Comparison of ENCODE assay signal across 20 mouse cellular contexts in genomic region chr9:50942711-50943110, GRCm38 (mm10).
DNase-seq lines count a peak whose midpoint lies in the region; ATAC-seq and TF ChIP-seq lines count a peak whose summit lies in the region.
"Had no signal": no experiment of that assay in that cellular context is flagged by ENCODE, and none has a peak within 500 bp of the region (broad histone marks: within the 10 kb centered on the region; RNA-seq: fewer than 3 reads in every experiment).

No protein-coding gene starts in this region.

- no peaks in the 10 kb centered on the region for H3K27me3 ChIP-seq in forebrain, embryonic 11.5 days (ENCODE audit: control insufficient read depth, insufficient read depth, low read length)
- H3K27me3 ChIP-seq in forebrain, embryonic 13.5 days: no peaks in the 10 kb centered on the region
- H3K27me3 ChIP-seq in CH12.LX (replicated peaks): no peaks in the 10 kb centered on the region
- H3K27me3 ChIP-seq: embryonic facial prominence, embryonic 12.5 days; forebrain, embryonic 12.5 days had no signal

- WGBS in forebrain, embryonic 11.5 days: 76% methylated on average over 2 of the region's 2 CpGs
- WGBS in forebrain, embryonic 13.5 days: 69% methylated on average over 2 of the region's 2 CpGs

- H3K79me2 ChIP-seq in CH12.LX (replicated peaks; ENCODE audit: control insufficient read depth, extremely low read depth, insufficient read depth, poor library complexity, severe bottlenecking): no peaks in the 10 kb centered on the region

- H3K9me3 ChIP-seq in forebrain, embryonic 11.5 days (ENCODE audit: control insufficient read depth, low read length): no peaks in the 10 kb centered on the region
- no peaks in the 10 kb centered on the region for H3K9me3 ChIP-seq in forebrain, embryonic 13.5 days (replicated peaks)
- H3K9me3 ChIP-seq in CH12.LX (replicated peaks; ENCODE audit: low read length): no peaks in the 10 kb centered on the region
- H3K9me3 ChIP-seq: embryonic facial prominence, embryonic 10.5 days; embryonic facial prominence, embryonic 12.5 days; forebrain, embryonic 12.5 days had no signal

- no peak for TF ChIP-seq EP300 in CH12.LX (IDR thresholded peaks at IDR 0.05; ENCODE audit: low read length)

- no peaks in the 10 kb centered on the region for H3K36me3 ChIP-seq in forebrain, embryonic 11.5 days (ENCODE audit: control insufficient read depth, insufficient read depth, low read length)
- no peaks in the 10 kb centered on the region for H3K36me3 ChIP-seq in forebrain, embryonic 13.5 days (ENCODE audit: poor library complexity, severe bottlenecking)
- H3K36me3 ChIP-seq in CH12.LX (replicated peaks in 1 of 2; ENCODE audit: control insufficient read depth in 1 of 2, insufficient read depth in 1 of 2, low read length in 1 of 2): peaks cover 0 to 6% of the 10 kb centered on the region in 2 experiments
- H3K36me3 ChIP-seq: embryonic facial prominence, embryonic 12.5 days; forebrain, embryonic 12.5 days had no signal

- TF ChIP-seq POLR2A in CH12.LX (IDR thresholded peaks at IDR 0.05; ENCODE audit: low read depth, low read length): no peak

- H3K4me3 ChIP-seq in forebrain, embryonic 11.5 days (ENCODE audit: low read depth, low read length): no peak overlapping the region
- H3K4me3 ChIP-seq in forebrain, embryonic 13.5 days: no peak overlapping the region
- no peak overlapping the region for H3K4me3 ChIP-seq in CH12.LX (replicated peaks in 1 of 3; ENCODE audit: low read depth in 2 of 3, low read length in 2 of 3, poor library complexity in 1 of 3)
- H3K4me3 ChIP-seq: embryonic facial prominence, embryonic 10.5 days; embryonic facial prominence, embryonic 12.5 days; forebrain, embryonic 12.5 days had no signal

- in situ Hi-C loops in CH12.LX (cut with MboI; ENCODE audit: low pct_ligation_motif_present, low pct_unique_long_range_greater_than_20kb, low sequenced_read_pairs): no loop called here

- DNase-seq in forebrain, embryonic 11.5 days (ENCODE audit: low spot score): no peak
- no peak for DNase-seq in CH12.LX (ENCODE audit: extremely low read depth)
- peak; percentile 11 for DNase-seq in Muller cell, postnatal 12 days (ENCODE audit: inconsistent ontology term)
- DNase-seq in spleen, adult 12 weeks (ENCODE audit: low spot score): no peak
- DNase-seq in layer of hippocampus, adult 9-11 months: no peak
- DNase-seq: adrenal gland, adult 2 months; adrenal gland, postnatal 10 days; adrenal gland, postnatal 25 days; B cell, adult 2 months; cerebellum, adult 11-12 months; cerebellum, adult 2 months; cerebellum, adult 9-10 months; cerebellum, postnatal 10 days; cerebellum, postnatal 25 days; forebrain, postnatal 0 days had no signal

- TF ChIP-seq CTCF in CH12.LX (conservative IDR thresholded peaks at IDR 0.05 in 1 of 2, IDR thresholded peaks at IDR 0.05 in 1 of 2; ENCODE audit: low read depth in 2 of 2, low read length in 2 of 2): no peak

- H3K9ac ChIP-seq in forebrain, embryonic 11.5 days (ENCODE audit: low read length): no peak overlapping the region
- no peak overlapping the region for H3K9ac ChIP-seq in forebrain, embryonic 13.5 days
- H3K9ac ChIP-seq in CH12.LX (ENCODE audit: insufficient read depth, low read depth): no peak overlapping the region
- H3K9ac ChIP-seq: embryonic facial prominence, embryonic 12.5 days; forebrain, embryonic 12.5 days; forebrain, postnatal 0 days had no signal

- dilution Hi-C loops in CH12.LX (cut with MboI; ENCODE audit: extremely low pct_ligation_motif_present, extremely low pct_unique_long_range_greater_than_20kb, low sequenced_read_pairs): no loop called here

- no peak overlapping the region for H3K4me2 ChIP-seq in forebrain, embryonic 11.5 days (ENCODE audit: low read depth, low read length, severe bottlenecking)
- no peak overlapping the region for H3K4me2 ChIP-seq in forebrain, embryonic 13.5 days
- no peak overlapping the region for H3K4me2 ChIP-seq in CH12.LX (ENCODE audit: insufficient read depth, low read depth, poor library complexity, severe bottlenecking)
- H3K4me2 ChIP-seq: embryonic facial prominence, embryonic 12.5 days; forebrain, embryonic 12.5 days had no signal

- ATAC-seq in forebrain, embryonic 11.5 days (replicated peaks; ENCODE audit: low FRiP score): 0 out of 2 replicates have a peak, but pooled peaks have one; percentile 30
- no peak for ATAC-seq in forebrain, embryonic 13.5 days
- ATAC-seq: CD4-positive, CD25-positive, alpha-beta regulatory T cell, adult 4 months; forebrain, postnatal 0 days had no signal

- H3K27ac ChIP-seq in forebrain, embryonic 11.5 days (ENCODE audit: low read depth, low read length): no peak overlapping the region
- no peak overlapping the region for H3K27ac ChIP-seq in forebrain, embryonic 13.5 days
- H3K27ac ChIP-seq in CH12.LX (ENCODE audit: insufficient read depth, low read depth): no peak overlapping the region
- H3K27ac ChIP-seq: embryonic facial prominence, embryonic 10.5 days; embryonic facial prominence, embryonic 12.5 days; forebrain, embryonic 12.5 days had no signal

- no peak for TF ChIP-seq RAD21 in CH12.LX (IDR thresholded peaks at IDR 0.05; ENCODE audit: low read depth, low read length)

- no peaks in the 10 kb centered on the region for H3K4me1 ChIP-seq in forebrain, embryonic 11.5 days (replicated peaks; ENCODE audit: control insufficient read depth, insufficient read depth, low read length)
- H3K4me1 ChIP-seq in forebrain, embryonic 13.5 days: 0 out of 2 replicates have a peak, but pooled peaks cover 10% of the 10 kb centered on the region
- peaks cover 3 to 47% of the 10 kb centered on the region in 2 experiments for H3K4me1 ChIP-seq in CH12.LX (ENCODE audit: control insufficient read depth in 1 of 2, insufficient read depth in 2 of 2)
- H3K4me1 ChIP-seq: embryonic facial prominence, embryonic 10.5 days; forebrain, embryonic 12.5 days had no signal

TF ChIP-seq in CH12.LX, 34 proteins besides CTCF, POLR2A, EP300 and RAD21:
- TF ChIP-seq TCF12 (IDR thresholded peaks at IDR 0.05; ENCODE audit: low read depth, low read length) (no peak), ZNF384 (IDR thresholded peaks at IDR 0.05; ENCODE audit: low read depth, low read length) (peak; percentile 83), NELFE (IDR thresholded peaks at IDR 0.05; ENCODE audit: low read depth, low read length) (no peak)
